Mouse (Mus musculus) kidney, postnatal 10 days (tissue): ENCODE results near the gene Krt82.
A peak's percentile ranks its signal among the peaks of the same experiment; 100 is the strongest.

Experiments used
- DNase-seq: peaks from one replicate; pipeline ENCODE4 v3.0.0; 2021; ENCODE audit warnings: mixed read lengths

Krt82 gene

GRCm38 (mm10) chr15:101508247-101508646, 42.2 kb downstream of the Krt82 start:
- peak; percentile 69 for DNase-seq

DNA sequence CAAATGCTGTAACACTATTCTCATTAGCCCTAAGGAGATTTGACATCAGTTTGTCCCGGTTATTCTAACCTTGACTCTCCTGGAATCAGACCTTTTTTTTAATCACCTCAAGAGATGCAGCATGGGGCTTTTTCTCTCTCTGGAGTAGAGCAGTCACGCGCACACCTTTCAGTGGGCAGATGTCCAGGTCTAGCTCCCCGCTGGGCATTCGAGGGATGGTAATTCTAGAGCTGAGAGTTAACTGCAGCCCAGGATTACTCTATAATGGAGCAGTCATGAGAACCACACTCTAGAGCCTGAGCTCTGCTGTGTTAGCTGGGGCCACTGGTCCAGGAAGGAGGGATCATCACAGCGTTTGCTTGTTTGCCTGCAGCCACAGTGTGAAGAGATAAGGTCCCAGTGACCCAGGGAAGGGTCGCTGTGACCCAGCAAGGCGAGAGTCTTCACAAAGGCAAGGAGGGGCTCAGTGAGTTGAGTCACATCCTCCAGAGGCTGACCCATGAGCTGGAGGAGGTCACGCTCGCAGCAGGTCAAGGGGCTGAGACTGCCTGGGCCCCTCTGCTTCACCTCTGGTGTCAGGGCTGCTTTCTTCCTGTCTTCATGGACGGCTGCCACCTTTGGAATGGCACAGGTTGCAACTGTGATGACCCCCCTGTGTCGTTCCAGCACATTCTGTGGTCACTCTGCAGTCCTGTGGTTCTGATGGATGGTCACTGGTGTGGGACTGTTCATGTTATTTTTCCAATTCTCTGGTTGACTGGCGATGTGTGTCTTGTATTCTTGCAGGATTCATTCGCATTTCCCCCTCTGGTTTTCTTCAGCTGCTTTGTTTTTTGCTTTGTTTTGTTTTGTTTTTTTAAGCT, 43.3 kb downstream of the Krt82 start:
- no peak for DNase-seq

DNA sequence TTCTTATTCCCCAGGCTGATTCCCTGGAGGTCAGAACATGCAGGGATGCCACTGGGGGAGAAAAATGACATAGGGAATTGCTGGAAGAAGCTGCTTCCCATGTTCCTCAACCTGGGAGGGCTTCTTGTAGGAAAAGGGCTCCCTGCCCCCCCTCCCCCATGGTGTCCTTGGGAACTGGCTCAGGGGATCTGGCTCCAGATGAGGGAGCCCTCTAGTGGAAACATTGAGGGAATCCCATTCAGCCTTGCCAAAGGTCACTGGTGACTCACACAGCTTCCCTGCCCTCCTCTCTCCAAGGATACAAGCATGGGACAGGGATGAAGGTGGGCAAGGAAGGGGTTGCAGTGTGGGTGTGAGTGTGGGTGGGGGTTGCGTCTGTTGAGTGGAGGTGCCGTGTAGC, 53.3 kb downstream of the Krt82 start:
- DNase-seq = peak; percentile 51

GRCm38 (mm10) chr15:101495266-101495665, 55.2 kb downstream of the Krt82 start:
- DNase-seq = no peak

DNA sequence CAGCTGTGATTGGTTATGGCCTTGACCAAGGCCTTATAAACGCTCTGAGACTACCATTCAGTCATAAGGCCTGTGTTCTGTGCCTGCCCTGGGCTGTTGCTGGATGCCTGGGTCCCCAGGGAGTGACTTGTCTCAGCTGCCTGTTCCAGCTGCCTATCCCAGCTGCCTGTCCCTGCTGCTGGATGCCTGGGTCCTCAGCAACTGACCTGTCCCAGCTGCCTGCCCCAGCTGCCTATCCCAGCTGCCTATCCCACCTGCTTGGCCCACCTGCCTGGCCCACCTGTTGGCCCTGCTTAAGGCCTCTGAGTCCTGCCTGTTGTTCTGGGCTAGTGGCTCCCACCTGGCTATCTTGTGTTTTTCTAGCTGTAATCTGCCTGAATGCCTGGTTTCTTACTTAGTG, 56.3 kb downstream of the Krt82 start:
- no peak for DNase-seq

GRCm38 (mm10) chr15:101493713-101494112, 56.8 kb downstream of the Krt82 start:
- no peak for DNase-seq

GRCm38 (mm10) chr15:101492718-101493117, 57.7 kb downstream of the Krt82 start:
- no peak for DNase-seq

- no peak for DNase-seq
Observed at GRCm38 (mm10) chr15:101491431-101491830, 59.0 kb downstream of the Krt82 start, which contains the start of gene Krt83. Krt83 (minus strand) TSS chr15:101491512.
